Mouse (Mus musculus) intestine, postnatal 0 days (tissue): ENCODE results near the gene 1700088E04Rik. TPM values are rescaled to one million over a fixed set of nuclear protein-coding genes. Genes with fewer than 3 reads are reported as not detected.

ENCODE experiments used
- ATAC-seq: fragments of 200-750 bp; cut with Nextera tagmentation; 2 replicates; pipeline ENCODE4 v1.8.0; 2017; ENCODE audit warnings: mild to moderate bottlenecking, moderate TSS enrichment, moderate library complexity
- H3K27ac ChIP-seq: fragments of 300-500 bp; sonication (generic); 2 replicates; pipeline ENCODE4 v1.5.1; 2014; ENCODE audit warnings: mild to moderate bottlenecking, low read depth, low read length, moderate library complexity
- H3K27me3 ChIP-seq: fragments of 300-500 bp; sonication (generic); replicated peaks from 2 replicates; pipeline ENCODE4 v1.6.1; 2014; ENCODE audit warnings: low read length, mixed read lengths; ENCODE audit not compliant: control insufficient read depth, insufficient read depth
- H3K36me3 ChIP-seq: fragments of 300-500 bp; sonication (generic); 2 replicates; pipeline ENCODE4 v1.6.1; 2014; ENCODE audit warnings: mild to moderate bottlenecking, moderate library complexity; ENCODE audit not compliant: control insufficient read depth, insufficient read depth
- H3K4me1 ChIP-seq: fragments of 300-500 bp; sonication (generic); replicated peaks from 2 replicates; pipeline ENCODE4 v1.6.1; 2014; ENCODE audit warnings: antibody characterized with exemption, low read length, mixed read lengths; ENCODE audit not compliant: control insufficient read depth, insufficient read depth
- H3K4me2 ChIP-seq: fragments of 300-500 bp; sonication (generic); replicated peaks from 2 replicates; pipeline ENCODE4 v1.6.1; 2014; ENCODE audit warnings: low read depth, mild to moderate bottlenecking, moderate library complexity
- H3K4me3 ChIP-seq: fragments of 300-500 bp; sonication (generic); 2 replicates; pipeline ENCODE4 v1.5.1; 2014; ENCODE audit warnings: low read depth, low read length
- H3K9ac ChIP-seq: fragments of 300-500 bp; sonication (generic); 2 replicates; pipeline ENCODE4 v1.6.1; 2014; ENCODE audit warnings: mild to moderate bottlenecking, low read depth, low read length
- H3K9me3 ChIP-seq: fragments of 300-500 bp; sonication (generic); 2 replicates; pipeline ENCODE4 v1.6.1; 2016; ENCODE audit warnings: mixed run types; ENCODE audit not compliant: control insufficient read depth
- CTCF ChIP-seq: sonication (generic); IDR thresholded peaks from 2 replicates; pipeline ENCODE4 v1.5.1; 2016; ENCODE audit warnings: low read depth, mild to moderate bottlenecking, control low read depth, antibody characterized with exemption, moderate library complexity
- WGBS: fragments of 180-500 bp; shearing (Covaris S2); extraction: QIAGEN DNeasy Blood & Tissue Kit; methylation state at CpG from one replicate; pipeline ENCODE4 v1.1.7; 2014; 5-methylcytosine and 5-hydroxymethylcytosine counted together
- polyA plus RNA-seq: library from polyadenylated mRNA; unstranded; fragments of >200 nt; fragmentation: Nextera tagmentation; extraction: Ambion mirVana; gene quantifications from 2 replicates; pipeline ENCODE4 v1.2.1, GENCODE M21; 2015

1700088E04Rik gene
- polyA plus RNA-seq, 1 experiment from 2014 or later: 5.2 TPM

GRCm38 (mm10) chr15:79119491-79119890 is 21.6 kb downstream of the 1700088E04Rik start:
- Histone ChIP-seq H3K27me3 (no peaks in the 10 kb centered on the region), H3K9me3 (no peaks in the 10 kb centered on the region), H3K4me1 (no peaks in the 10 kb centered on the region), H3K36me3 (peaks cover 84% of the 10 kb centered on the region), H3K27ac (no peak overlapping the region), H3K4me3 (no peak overlapping the region), H3K4me2 (no peak overlapping the region), H3K9ac (no peak overlapping the region)
- TF ChIP-seq CTCF: no peak
- ATAC-seq: no peak
- whole genome bisulfite sequencing: 85% methylated on average over 9 of the region's 9 CpGs

GRCm38 (mm10) chr15:79115276-79115675 is 25.8 kb downstream of the 1700088E04Rik start:
- 57% methylated on average over 5 of the region's 5 CpGs for WGBS
- no peaks in the 10 kb centered on the region for H3K9me3 ChIP-seq
- H3K27me3 ChIP-seq: no peaks in the 10 kb centered on the region
- no peak overlapping the region for H3K27ac ChIP-seq
- H3K36me3 ChIP-seq: peaks cover 59% of the 10 kb centered on the region
- no peak for ATAC-seq
- no peak overlapping the region for H3K4me3 ChIP-seq
- no peak for TF ChIP-seq CTCF
- no peak overlapping the region for H3K4me2 ChIP-seq
- 0 out of 2 replicates have a peak, but pooled peaks cover 4% of the 10 kb centered on the region for H3K4me1 ChIP-seq
- no peak overlapping the region for H3K9ac ChIP-seq

GRCm38 (mm10) chr15:79111774-79112173 is 29.3 kb downstream of the 1700088E04Rik start:
- no peak for TF ChIP-seq CTCF
- Histone ChIP-seq H3K4me3 (no peak overlapping the region), H3K9me3 (no peaks in the 10 kb centered on the region), H3K4me1 (peaks cover 14% of the 10 kb centered on the region; the same call in 1 of the 2 replicates), H3K9ac (no peak overlapping the region), H3K36me3 (peaks cover 30% of the 10 kb centered on the region), H3K27me3 (no peaks in the 10 kb centered on the region), H3K27ac (no peak overlapping the region), H3K4me2 (0 out of 2 replicates have a peak overlapping the region, but pooled peaks have one; percentile 9)
- ATAC-seq: no peak
- 64% methylated on average over 4 of the region's 4 CpGs for WGBS

- H3K27ac ChIP-seq: no peak overlapping the region
- H3K4me3 ChIP-seq: peak overlapping the region; percentile 75
- 92% methylated on average over 2 of the region's 2 CpGs for WGBS
- H3K9me3 ChIP-seq: no peaks in the 10 kb centered on the region
- peak overlapping the region; percentile 96 for H3K4me2 ChIP-seq
- H3K9ac ChIP-seq: peak overlapping the region; percentile 89; the same call in 1 of the 2 replicates
- ATAC-seq: no peak
- TF ChIP-seq CTCF: no peak
- H3K27me3 ChIP-seq: no peaks in the 10 kb centered on the region
- H3K36me3 ChIP-seq: peaks cover 22% of the 10 kb centered on the region
- peaks cover 14% of the 10 kb centered on the region; the same call in 1 of the 2 replicates for H3K4me1 ChIP-seq
These were observed 30.5 kb downstream of the 1700088E04Rik start for GRCm38 (mm10) chr15:79110528-79110927.

GRCm38 (mm10) chr15:79110031-79110430 is 31.0 kb downstream of the 1700088E04Rik start:
- peaks cover 14% of the 10 kb centered on the region; the same call in 1 of the 2 replicates for H3K4me1 ChIP-seq
- no peak for TF ChIP-seq CTCF

GRCm38 (mm10) chr15:79109321-79109934 is 31.6 kb downstream of the 1700088E04Rik start:
- Histone ChIP-seq H3K9ac (peak overlapping the region; percentile 89), H3K9me3 (no peaks in the 10 kb centered on the region), H3K4me2 (peak overlapping the region; percentile 96), H3K4me1 (peaks cover 14% of the 10 kb centered on the region; the same call in 1 of the 2 replicates), H3K36me3 (peaks cover 11% of the 10 kb centered on the region), H3K27ac (peak overlapping the region; percentile 84), H3K27me3 (no peaks in the 10 kb centered on the region), H3K4me3 (peak overlapping the region; percentile 75)
- WGBS: under 1% methylated on average over 46 of the region's 46 CpGs
- TF ChIP-seq CTCF: no peak
- ATAC-seq: peak; percentile 51

More at GRCm38 (mm10) chr15:79110031-79110430, 31.0 kb downstream of the 1700088E04Rik start:
- H3K4me3 ChIP-seq: peak overlapping the region; percentile 75
- H3K27me3 ChIP-seq: no peaks in the 10 kb centered on the region
- WGBS: 26% methylated on average over 9 of the region's 9 CpGs
- H3K9me3 ChIP-seq: no peaks in the 10 kb centered on the region
- H3K9ac ChIP-seq: peak overlapping the region; percentile 89; the same call in 1 of the 2 replicates
- H3K27ac ChIP-seq: no peak overlapping the region
- peaks cover 17% of the 10 kb centered on the region for H3K36me3 ChIP-seq
- H3K4me2 ChIP-seq: peak overlapping the region; percentile 96
- no peak for ATAC-seq
